Mouse (Mus musculus): ENCODE measurements around the gene Nfix.

Gene Nfix

GRCm38 (mm10) chr8:84738715-84739400 lies 61.3 kb downstream of the Nfix start:
- peak; percentile 69 for DNase-seq (ENCODE audit: low read depth, low spot score)

- peak; percentile 56 for DNase-seq (ENCODE audit: low read depth, low spot score)
Measured at GRCm38 (mm10) chr8:84738266-84738665, 61.9 kb downstream of the Nfix start.

- peak; percentile 91 for DNase-seq (ENCODE audit: low read depth, low spot score)
Measured at GRCm38 (mm10) chr8:84737608-84738007, 62.5 kb downstream of the Nfix start.

GRCm38 (mm10) chr8:84736521-84736920 lies 63.6 kb downstream of the Nfix start:
- DNase-seq (ENCODE audit: low read depth, low spot score) = no peak

- no peak for DNase-seq (ENCODE audit: low read depth, low spot score)
Measured at GRCm38 (mm10) chr8:84735597-84735996, 64.5 kb downstream of the Nfix start.

- DNase-seq (ENCODE audit: low read depth, low spot score) = peak; percentile 45
Measured at GRCm38 (mm10) chr8:84734680-84735079, 65.5 kb downstream of the Nfix start.

DNA sequence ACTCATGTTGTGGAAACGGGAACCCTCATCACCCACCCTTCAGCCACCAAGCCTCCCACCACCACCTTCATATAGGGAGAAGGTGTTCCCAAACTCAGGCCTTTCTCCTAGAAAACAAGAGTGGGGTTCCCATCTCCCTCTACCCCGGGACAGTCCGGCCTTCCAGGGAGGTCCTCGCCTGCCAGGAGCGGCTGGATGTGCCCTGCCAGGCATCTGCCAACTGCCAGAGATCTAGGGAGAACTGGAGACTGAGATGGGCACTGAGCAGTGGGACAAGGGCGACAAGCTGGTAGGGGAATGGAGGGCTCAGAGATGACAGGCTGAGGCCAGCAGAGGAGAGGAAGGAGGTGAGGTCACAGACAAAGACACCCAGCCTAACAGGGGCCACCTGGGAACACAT lies 66.2 kb downstream of the Nfix start:
- no peak for DNase-seq (ENCODE audit: low read depth, low spot score)

DNA sequence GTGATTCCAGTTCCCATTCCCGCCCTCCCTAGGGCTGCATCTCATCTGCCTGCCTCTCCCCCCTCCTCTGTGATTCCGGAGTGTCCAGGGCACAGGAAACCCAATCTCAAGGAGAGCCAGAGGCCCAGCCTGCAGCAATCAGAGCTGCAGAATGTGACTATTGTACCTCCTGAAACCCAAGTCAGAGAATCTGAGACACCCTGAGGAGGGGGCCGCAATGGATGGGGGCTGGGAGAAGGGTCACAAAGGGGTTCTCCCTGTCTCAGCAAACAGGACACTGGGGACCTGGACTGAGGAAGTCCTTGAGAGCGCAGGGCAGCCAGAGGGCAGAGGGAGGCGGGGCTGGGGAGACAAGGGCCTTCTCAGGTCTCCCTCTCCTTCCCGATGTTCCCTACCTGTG lies 67.1 kb downstream of the Nfix start:
- DNase-seq (ENCODE audit: low read depth, low spot score) = no peak

DNA sequence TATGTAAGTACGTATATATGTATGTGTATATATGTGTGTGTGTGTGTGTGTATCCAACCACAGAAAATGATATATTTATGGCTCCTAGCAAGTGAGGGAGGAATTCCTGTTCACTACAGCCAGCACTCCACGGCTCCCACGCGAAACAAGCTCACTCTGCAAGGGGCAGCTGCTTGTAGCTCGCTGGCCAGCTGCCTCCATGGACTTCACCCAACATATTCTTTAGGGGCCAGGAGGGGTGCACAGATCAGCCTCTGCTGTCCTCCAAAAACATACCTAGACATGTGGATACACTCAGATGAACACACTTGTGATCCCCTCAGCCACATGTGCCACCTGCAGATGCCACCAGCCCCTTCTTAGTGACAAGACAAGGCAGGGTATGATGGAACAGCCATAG lies 67.6 kb downstream of the Nfix start:
- peak; percentile 75 for DNase-seq (ENCODE audit: low read depth, low spot score)

- DNase-seq (ENCODE audit: low read depth, low spot score) = no peak
Measured at GRCm38 (mm10) chr8:84731371-84732177, 68.6 kb downstream of the Nfix start.

DNA sequence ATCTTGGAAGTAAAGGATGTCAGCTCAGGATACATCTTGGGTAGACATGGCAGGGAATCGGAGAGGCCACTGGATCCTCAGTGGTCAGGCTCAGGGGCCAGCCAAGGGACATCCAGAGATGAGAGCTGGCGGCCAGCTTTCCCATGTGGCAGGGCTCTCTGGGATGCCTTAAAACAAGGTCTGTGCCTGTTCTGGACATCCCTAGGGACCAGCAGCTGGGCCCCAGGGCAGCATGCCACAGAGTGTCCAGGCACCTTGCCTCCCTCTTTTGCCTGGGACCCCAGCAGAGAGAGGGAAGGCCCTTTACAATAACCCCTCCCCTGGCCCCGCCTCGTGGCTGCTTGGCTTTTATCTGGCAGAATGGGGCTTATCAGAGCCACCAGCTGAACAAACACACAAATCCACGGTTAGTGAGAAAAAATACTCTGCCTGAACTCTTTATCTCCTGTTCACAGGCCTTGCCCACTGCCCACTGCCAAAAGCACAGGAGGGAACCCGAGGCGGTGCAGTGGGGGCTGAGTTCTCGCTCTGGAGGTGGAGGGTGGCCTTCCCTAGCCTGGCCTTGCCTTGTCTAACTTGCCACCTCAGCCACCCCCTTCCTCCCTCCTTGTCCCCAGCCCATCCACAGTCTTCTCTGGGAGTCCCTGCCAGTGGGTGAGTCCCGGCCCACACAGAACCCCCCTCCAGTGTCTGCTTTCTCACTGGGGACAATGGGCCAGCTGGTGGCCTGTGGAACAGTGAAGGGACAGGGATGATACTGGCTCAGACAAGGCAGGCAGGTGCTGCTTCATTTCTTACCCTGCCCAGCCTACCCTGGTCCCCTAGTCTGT lies 69.4 kb downstream of the Nfix start:
- peak; percentile 48 for DNase-seq (ENCODE audit: low read depth, low spot score)

GRCm38 (mm10) chr8:84729921-84730362 lies 70.2 kb downstream of the Nfix start:
- peak; percentile 80 for DNase-seq (ENCODE audit: low read depth, low spot score)

DNA sequence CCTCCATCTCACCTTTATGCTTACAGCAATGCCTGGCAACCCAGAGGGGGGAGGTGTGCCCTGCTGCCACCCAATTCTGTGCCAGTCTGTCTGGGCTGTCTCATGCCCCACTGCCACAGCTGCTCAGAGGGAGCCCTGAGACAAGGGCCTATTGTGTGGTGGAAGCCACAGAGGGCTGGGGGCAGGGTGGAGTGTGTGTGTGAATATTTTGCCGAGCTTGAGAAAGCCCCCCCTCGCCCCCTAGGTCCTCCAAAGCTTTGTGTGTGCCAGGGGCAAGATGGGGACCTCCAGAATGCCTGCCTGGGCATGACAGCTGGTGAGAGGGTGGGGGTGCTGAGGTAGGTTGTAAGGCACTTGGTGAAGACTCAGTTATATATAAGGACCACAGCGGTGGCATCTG lies 71.7 kb downstream of the Nfix start:
- peak; percentile 85 for DNase-seq (ENCODE audit: low read depth, low spot score)

- peak; percentile 83 for DNase-seq (ENCODE audit: low read depth, low spot score)
Measured at GRCm38 (mm10) chr8:84725941-84726259, 74.2 kb downstream of the Nfix start.

GRCm38 (mm10) chr8:84725246-84725940 lies 74.8 kb downstream of the Nfix start:
- DNase-seq (ENCODE audit: low read depth, low spot score) = no peak

GRCm38 (mm10) chr8:84724683-84725082 lies 75.5 kb downstream of the Nfix start:
- DNase-seq (ENCODE audit: low read depth, low spot score) = no peak

- no peak for DNase-seq (ENCODE audit: low read depth, low spot score)
Measured at GRCm38 (mm10) chr8:84723571-84723900, 76.6 kb downstream of the Nfix start.

- DNase-seq (ENCODE audit: low read depth, low spot score) = peak; percentile 79
Measured at GRCm38 (mm10) chr8:84722850-84723570, 77.1 kb downstream of the Nfix start, which contains the start of gene G430095P16Rik. TSS of gene G430095P16Rik (plus strand) at chr8:84723007.

GRCm38 (mm10) chr8:84722530-84722849 lies 77.7 kb downstream of the Nfix start:
- no peak for DNase-seq (ENCODE audit: low read depth, low spot score)

GRCm38 (mm10) chr8:84718959-84719690 lies 81.0 kb downstream of the Nfix start:
- peak; percentile 67 for DNase-seq (ENCODE audit: low read depth, low spot score)

Measured in brain, adult 2 months (tissue).